Mouse (Mus musculus): ENCODE data around the gene Olfr9.

GRCm38 (mm10) chr10:128945675-128946074 is 43.6 kb upstream of the Olfr9 start:
- TF ChIP-seq EP300 (IDR thresholded peaks at IDR 0.05; ENCODE audit: insufficient read depth, low read depth, low read length) (no peak), POLR2A (IDR thresholded peaks at IDR 0.05; ENCODE audit: insufficient read depth, low read length) (no peak)

Measured in ES-Bruce4 (cell line).